Mouse (Mus musculus) kidney, postnatal 25 days (tissue): ENCODE data around the gene Cenps.
"Not testable (repeated sequence)": the region's sequence is repeated elsewhere in the genome, so short reads cannot be mapped to it uniquely, and the experiment has no call there.

Experiments used
- DNase-seq, 2 experiments: peaks; one replicate each; pipeline ENCODE4 v3.0.0; 2021; ENCODE audit warnings: mixed read lengths in 2 of 2

Cenps gene

GRCm38 (mm10) chr4:149136982-149137770 is at the start of gene Cenps:
TSS of gene Cenps (minus strand) at chr4:149137629.
- peak; percentile 94 to 95 for DNase-seq

- DNase-seq = peak in 1 of 2 experiments; percentile 32
These were observed 45.3 kb upstream of the Cenps start for GRCm38 (mm10) chr4:149182755-149183154.

- peak in 1 of 2 experiments; percentile 45 for DNase-seq
These were observed 44.8 kb upstream of the Cenps start for GRCm38 (mm10) chr4:149182192-149182591.

GRCm38 (mm10) chr4:149179573-149179972 is 42.1 kb upstream of the Cenps start:
- DNase-seq = no peak

- DNase-seq = no peak
These were observed 41.7 kb upstream of the Cenps start for GRCm38 (mm10) chr4:149179160-149179559.

- DNase-seq = no peak
These were observed 40.9 kb upstream of the Cenps start for GRCm38 (mm10) chr4:149178328-149178727.

GRCm38 (mm10) chr4:149177046-149177445 is 39.6 kb upstream of the Cenps start:
- no peak for DNase-seq

GRCm38 (mm10) chr4:149176645-149177044 is 39.2 kb upstream of the Cenps start:
- peak; percentile 66 to 74 for DNase-seq

GRCm38 (mm10) chr4:149173661-149174060 is 36.2 kb upstream of the Cenps start:
- DNase-seq = no peak

GRCm38 (mm10) chr4:149172666-149173065 is 35.2 kb upstream of the Cenps start:
- DNase-seq = no peak

GRCm38 (mm10) chr4:149172083-149172482 is 34.7 kb upstream of the Cenps start:
- no peak for DNase-seq

- DNase-seq = no peak
These were observed 34.2 kb upstream of the Cenps start for GRCm38 (mm10) chr4:149171581-149171981.

GRCm38 (mm10) chr4:149170394-149170931 is 33.0 kb upstream of the Cenps start:
- peak; percentile 52 to 76 for DNase-seq

GRCm38 (mm10) chr4:149169926-149170325 is 32.5 kb upstream of the Cenps start:
- DNase-seq = not testable (repeated sequence)

GRCm38 (mm10) chr4:149168016-149168415 is 30.6 kb upstream of the Cenps start:
- no peak for DNase-seq

GRCm38 (mm10) chr4:149166957-149167611 is 29.7 kb upstream of the Cenps start:
- peak in 1 of 2 experiments; percentile 41 for DNase-seq

GRCm38 (mm10) chr4:149166215-149166946 is 29.0 kb upstream of the Cenps start, which contains the start of gene Pgd:
TSS of gene Pgd (minus strand) at chr4:149166771.
- peak; percentile 99 for DNase-seq

GRCm38 (mm10) chr4:149164150-149164549 is 26.7 kb upstream of the Cenps start:
- no peak for DNase-seq

GRCm38 (mm10) chr4:149163196-149163595 is 25.8 kb upstream of the Cenps start:
- no peak for DNase-seq

- DNase-seq = no peak
These were observed 23.7 kb upstream of the Cenps start for GRCm38 (mm10) chr4:149161166-149161565.

- no peak for DNase-seq
These were observed 22.5 kb upstream of the Cenps start for GRCm38 (mm10) chr4:149159891-149160290.

GRCm38 (mm10) chr4:149159203-149159602 is 21.8 kb upstream of the Cenps start:
- no peak for DNase-seq

GRCm38 (mm10) chr4:149157415-149157973 is 20.1 kb upstream of the Cenps start:
- no peak for DNase-seq
